Mouse (Mus musculus) thymus, adult 18-20 months (tissue): ENCODE results near the gene Hs6st1.

Source experiments
- DNase-seq, 2 experiments: peaks; one replicate each; pipeline ENCODE4 v3.0.0; 2022; ENCODE audit warnings: mixed read lengths in 2 of 2

Hs6st1 gene

DNA sequence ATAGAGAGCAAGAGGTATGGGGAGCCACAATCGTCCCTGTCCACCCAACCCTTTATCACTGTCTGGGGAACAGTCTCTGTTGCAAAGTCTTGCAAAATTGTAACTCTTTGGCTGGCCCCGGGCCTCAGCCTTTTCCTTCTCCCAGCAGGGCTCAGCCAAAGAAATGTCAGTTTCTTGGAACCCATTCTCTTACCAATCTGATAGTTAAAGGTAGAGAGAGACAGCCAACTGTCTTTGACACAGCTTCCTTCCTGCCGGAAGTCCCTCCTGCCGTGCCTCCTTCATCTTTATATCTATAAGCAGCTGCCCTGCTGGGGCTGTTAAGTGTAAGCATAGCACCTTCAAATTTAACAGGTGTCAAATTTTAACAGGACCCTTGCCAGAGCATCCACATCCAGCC, 63.0 kb downstream of the Hs6st1 start:
- peak; percentile 28 to 53 for DNase-seq

DNA sequence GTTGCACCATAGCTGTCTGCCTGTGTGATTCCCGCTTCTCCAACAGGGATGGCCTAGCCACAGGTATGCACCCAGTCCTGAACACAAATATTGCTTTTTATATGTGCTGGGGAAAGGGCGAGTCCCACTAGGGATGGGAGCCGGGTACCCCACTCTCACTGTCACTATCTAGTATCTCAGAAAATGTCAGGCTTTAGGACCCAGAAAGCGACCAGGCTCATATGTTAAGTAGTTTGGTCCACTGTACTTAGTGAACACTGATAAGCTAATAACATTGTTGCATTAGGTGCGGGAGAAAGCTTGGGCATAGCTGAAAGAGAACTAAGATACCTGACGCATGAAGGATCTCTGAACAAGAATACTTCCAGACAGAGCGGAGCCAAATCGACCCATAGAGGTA, 63.6 kb downstream of the Hs6st1 start:
- no peak for DNase-seq

DNA sequence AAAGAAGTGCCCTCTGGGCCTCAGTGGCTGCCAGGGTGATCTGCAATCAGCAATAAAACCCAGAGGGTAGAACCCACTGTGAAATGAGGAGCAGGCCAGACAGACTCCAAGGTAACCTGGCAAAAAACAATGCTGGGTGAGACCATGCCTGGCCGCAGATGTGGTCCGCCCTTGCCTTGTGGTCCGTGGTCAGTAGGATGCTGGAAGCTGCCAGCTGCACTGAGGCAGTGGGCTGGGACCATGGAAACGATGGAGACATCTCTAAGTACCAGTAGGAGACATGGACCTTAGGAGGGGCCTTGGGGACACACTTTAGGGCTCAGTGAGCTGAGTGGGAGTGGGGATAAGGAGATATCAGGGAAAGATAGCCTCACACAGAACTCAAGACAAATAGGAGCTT, 64.0 kb downstream of the Hs6st1 start:
- DNase-seq, result no peak

DNA sequence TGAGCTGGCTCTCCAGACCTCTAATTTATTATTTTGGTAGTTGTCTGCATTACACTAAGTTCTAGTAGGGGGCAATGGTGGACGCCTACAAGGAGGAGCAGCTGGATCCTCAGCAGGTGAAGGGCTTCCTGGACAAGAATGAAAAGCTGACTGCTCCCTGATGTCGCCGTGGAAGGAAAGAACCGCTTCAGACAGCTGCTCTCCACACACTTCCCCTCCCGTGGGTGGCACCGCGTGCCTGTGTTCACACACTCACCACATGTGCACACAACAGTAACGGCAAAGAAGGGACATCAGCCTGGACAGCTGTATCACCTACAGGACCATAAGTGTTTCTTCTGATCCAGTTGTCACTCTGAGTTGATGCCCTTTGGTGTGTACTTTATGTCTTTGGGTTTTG, 64.8 kb downstream of the Hs6st1 start:
- DNase-seq, result peak; percentile 32 to 57

DNA sequence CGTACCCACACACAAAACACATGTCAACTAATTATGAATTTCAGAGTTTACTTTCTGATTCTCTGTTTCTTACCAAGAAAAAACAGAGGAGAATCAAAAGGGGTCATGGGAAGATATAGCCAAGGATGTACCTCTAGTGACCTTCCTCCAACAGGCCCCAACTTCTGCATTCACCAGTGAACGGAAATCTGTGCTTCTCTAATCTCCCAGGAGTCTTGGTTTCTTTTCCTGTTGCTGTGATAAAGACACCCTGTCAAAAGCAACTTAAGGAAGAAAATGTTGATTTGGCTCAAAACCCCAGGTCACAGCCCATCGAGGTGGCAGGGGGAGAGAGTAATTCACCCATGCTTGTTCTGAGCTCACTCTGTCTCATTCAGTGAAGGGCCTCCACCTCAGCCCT, 65.4 kb downstream of the Hs6st1 start:
- no peak for DNase-seq

DNA sequence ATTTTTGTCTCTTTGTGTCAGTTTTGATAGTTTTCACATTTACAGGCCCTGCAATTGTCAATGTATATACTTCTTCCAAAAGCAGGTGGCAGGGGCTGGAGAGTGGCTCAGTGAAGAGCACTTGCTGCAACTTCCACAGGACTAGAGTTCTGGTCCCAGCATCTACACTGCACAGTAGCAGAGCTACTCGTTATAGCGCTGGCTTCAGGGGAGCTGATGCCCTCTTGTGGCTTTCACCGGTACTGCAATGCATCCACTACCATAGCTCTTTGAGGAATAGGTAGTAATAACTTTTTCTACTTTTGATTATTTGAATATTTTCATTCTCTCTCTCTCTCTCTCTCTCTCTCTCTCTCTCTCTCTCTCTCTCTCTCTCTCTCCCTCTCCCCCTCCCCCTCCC, 66.4 kb downstream of the Hs6st1 start:
- DNase-seq, result peak; percentile 55 to 69

DNA sequence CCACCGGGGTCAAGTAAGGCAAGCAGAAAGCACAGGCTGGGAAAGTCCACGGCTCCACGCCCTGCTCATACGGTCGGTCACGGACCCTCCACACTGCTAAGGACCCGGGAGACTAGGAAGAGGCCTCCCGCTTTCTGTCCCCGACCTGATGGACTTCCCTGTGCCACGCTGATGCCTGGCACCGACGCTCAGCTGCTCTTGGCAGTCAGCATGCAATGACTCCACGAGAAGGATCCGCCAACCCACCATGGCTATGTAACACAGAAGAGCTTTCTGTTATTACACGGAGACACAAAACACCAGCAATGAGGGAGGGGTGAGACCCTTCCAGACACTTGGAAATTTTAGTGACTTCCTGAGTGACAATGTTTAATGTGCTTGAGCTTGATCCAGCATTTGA, 72.1 kb downstream of the Hs6st1 start:
- DNase-seq, result no peak

DNA sequence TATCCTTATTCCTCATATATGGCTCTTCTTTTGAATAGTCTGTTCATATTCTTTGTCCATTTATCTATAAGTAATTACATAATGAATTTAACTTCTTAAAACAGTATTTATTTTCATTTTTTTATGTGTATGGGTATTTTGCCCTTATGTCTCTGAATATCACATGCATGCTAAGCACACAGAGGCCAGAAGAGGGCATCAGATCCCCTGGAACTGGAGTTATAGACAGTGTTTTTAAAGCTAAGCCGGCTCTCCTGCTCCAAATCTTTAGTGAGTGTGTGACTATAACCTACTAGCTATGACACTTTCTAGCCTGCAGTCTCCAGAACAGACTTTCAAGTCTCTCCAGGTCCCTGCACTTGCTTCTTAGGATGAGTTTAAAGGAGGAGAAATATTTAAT, 76.8 kb downstream of the Hs6st1 start:
- peak in 1 of 2 experiments; percentile 53 for DNase-seq

DNA sequence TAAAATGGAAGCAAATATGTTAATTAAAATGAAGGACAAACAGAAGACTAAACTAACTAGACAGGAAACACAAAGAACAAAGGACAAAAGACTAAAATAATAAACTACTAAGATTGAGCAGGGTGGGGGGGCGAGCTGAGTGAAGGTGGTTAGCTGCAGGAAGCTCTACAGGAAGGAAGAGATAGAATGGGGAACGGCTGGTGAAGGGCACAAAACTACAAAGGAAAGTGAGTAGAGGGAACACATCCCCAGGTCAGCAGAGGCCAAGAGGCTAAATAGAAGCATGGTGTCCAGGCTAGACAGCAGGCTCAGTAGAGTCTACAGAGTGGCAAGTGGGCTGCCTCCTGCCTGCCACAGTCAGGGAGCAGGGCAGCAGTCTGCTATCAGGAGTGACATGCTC, 80.6 kb downstream of the Hs6st1 start:
- DNase-seq, result peak in 1 of 2 experiments; percentile 59

DNA sequence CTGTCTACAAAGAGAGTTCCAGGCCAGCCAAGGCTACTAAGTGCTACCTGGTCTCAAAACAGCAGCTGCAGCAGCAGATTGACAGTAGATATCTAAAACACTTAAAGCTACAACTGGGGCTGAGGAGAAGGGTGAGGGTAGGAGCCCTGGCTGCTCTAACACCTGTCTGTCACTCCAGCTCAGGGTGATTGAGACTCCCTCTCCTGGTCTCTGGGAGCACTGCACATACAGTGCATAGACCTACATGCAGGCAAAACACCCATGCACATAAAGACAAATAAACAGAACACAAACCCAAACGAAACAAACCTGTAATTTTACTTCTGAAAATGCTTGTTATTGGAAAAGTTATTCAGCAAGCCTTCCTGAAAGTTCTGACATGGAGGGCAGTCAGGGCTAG, 81.2 kb downstream of the Hs6st1 start:
- peak; percentile 72 to 85 for DNase-seq
